Mouse (Mus musculus) embryonic facial prominence, embryonic 11.5 days (tissue): ENCODE results near the gene Gmppa. TPM values are rescaled to one million over a fixed set of nuclear protein-coding genes. Genes with fewer than 3 reads are reported as not detected.

Experiments used
- ATAC-seq: fragments of 200-750 bp; cut with Nextera tagmentation; replicated peaks from 2 replicates; pipeline ENCODE4 v1.8.0; 2017; ENCODE audit warnings: low read depth; ENCODE audit not compliant: insufficient number of reproducible peaks, low FRiP score, low TSS enrichment
- DNase-seq: peaks from one replicate; pipeline ENCODE4 v3.0.0-alpha.2; 2015; ENCODE audit warnings: low spot score
- H3K27ac ChIP-seq: fragments of 300-500 bp; sonication (generic); replicated peaks from 2 replicates; pipeline ENCODE4 v1.5.1; 2014; ENCODE audit warnings: mild to moderate bottlenecking, low read depth, low read length, control low read depth
- H3K27me3 ChIP-seq: fragments of 300-500 bp; sonication (generic); 2 replicates; pipeline ENCODE4 v1.6.1; 2014; ENCODE audit warnings: mild to moderate bottlenecking, low read length, moderate library complexity, mixed read lengths; ENCODE audit not compliant: control insufficient read depth, insufficient read depth
- H3K36me3 ChIP-seq: fragments of 300-500 bp; sonication (generic); replicated peaks from 2 replicates; pipeline ENCODE4 v1.6.1; 2014; ENCODE audit warnings: low read depth, mild to moderate bottlenecking, low read length, moderate library complexity, mixed read lengths; ENCODE audit not compliant: control insufficient read depth, insufficient read depth
- H3K4me1 ChIP-seq: fragments of 300-500 bp; sonication (generic); 2 replicates; pipeline ENCODE4 v1.6.1; 2014; ENCODE audit warnings: low read length, mixed read lengths; ENCODE audit not compliant: control insufficient read depth, insufficient read depth
- H3K4me2 ChIP-seq: fragments of 300-500 bp; sonication (generic); 2 replicates; pipeline ENCODE4 v1.6.1; 2014; ENCODE audit warnings: low read depth, mild to moderate bottlenecking, control low read depth, low read length, moderate library complexity
- H3K4me3 ChIP-seq: fragments of 300-500 bp; sonication (generic); 2 replicates; pipeline ENCODE4 v1.5.1; 2014; ENCODE audit warnings: low read depth, low read length, control low read depth
- H3K9ac ChIP-seq: fragments of 300-500 bp; sonication (generic); replicated peaks from 2 replicates; pipeline ENCODE4 v1.6.1; 2014; ENCODE audit warnings: mild to moderate bottlenecking, control low read depth, low read length
- H3K9me3 ChIP-seq: fragments of 300-500 bp; sonication (generic); replicated peaks from 2 replicates; pipeline ENCODE4 v1.6.1; 2016; ENCODE audit warnings: mild to moderate bottlenecking, low read length, inconsistent platforms, mixed read lengths; ENCODE audit not compliant: control insufficient read depth
- WGBS: fragments of 180-500 bp; shearing (Covaris S2); extraction: QIAGEN DNeasy Blood & Tissue Kit; methylation state at CpG from one replicate; pipeline ENCODE4 v1.1.7; 2014; 5-methylcytosine and 5-hydroxymethylcytosine counted together
- polyA plus RNA-seq: library from polyadenylated mRNA; unstranded; fragments of >200 nt; fragmentation: Nextera tagmentation; extraction: Ambion mirVana; gene quantifications from 2 replicates; pipeline ENCODE4 v1.2.1, GENCODE M21; 2014

Gene Gmppa
- polyA plus RNA-seq = 36.9 and 38.4 TPM in 2 replicates

- Histone ChIP-seq H3K4me3 (peak within 1 kb of the TSS; percentile 52), H3K27ac (no peak within 1 kb of the TSS), H3K9ac (peak within 1 kb of the TSS; percentile 67), H3K9me3 (no peaks in the 10 kb centered on the region), H3K27me3 (no peaks in the 10 kb centered on the region), H3K4me2 (peak within 1 kb of the TSS; percentile 36), H3K4me1 (peaks cover 4% of the 10 kb centered on the region; the same call in 1 of the 2 replicates), H3K36me3 (no peaks in the 10 kb centered on the region)
- peak; percentile 80 for ATAC-seq
- peak; percentile 95 for DNase-seq
- WGBS = 5% methylated on average over 28 of the region's 28 CpGs
Measured at GRCm38 (mm10) chr1:75435475-75436328, at the start of gene Gmppa. Gene Gmppa, plus strand, starts transcription at chr1:75435930.

GRCm38 (mm10) chr1:75386149-75386548 is 49.6 kb upstream of the Gmppa start:
- ATAC-seq = no peak
- H3K4me2 ChIP-seq = no peak overlapping the region
- DNase-seq = no peak
- H3K4me1 ChIP-seq = peaks cover 14% of the 10 kb centered on the region
- H3K27ac ChIP-seq = no peak overlapping the region
- peaks cover 24% of the 10 kb centered on the region for H3K27me3 ChIP-seq
- H3K36me3 ChIP-seq = no peaks in the 10 kb centered on the region
- no peak overlapping the region for H3K4me3 ChIP-seq
- no peaks in the 10 kb centered on the region for H3K9me3 ChIP-seq
- no peak overlapping the region for H3K9ac ChIP-seq
- 40% methylated on average over 4 of the region's 4 CpGs for WGBS

- Histone ChIP-seq H3K9me3 (no peaks in the 10 kb centered on the region), H3K9ac (no peak overlapping the region), H3K4me2 (peak overlapping the region; percentile 52; the same call in 1 of the 2 replicates), H3K36me3 (no peaks in the 10 kb centered on the region), H3K4me1 (peaks cover 14% of the 10 kb centered on the region), H3K4me3 (no peak overlapping the region; the same call in 1 of the 2 replicates), H3K27ac (no peak overlapping the region), H3K27me3 (peaks cover 24% of the 10 kb centered on the region)
- WGBS = 15% methylated on average over 7 of the region's 7 CpGs
- ATAC-seq (peak; percentile 11; the same call in 1 of the 2 replicates), DNase-seq (no peak)
Measured at GRCm38 (mm10) chr1:75387469-75387928, 48.2 kb upstream of the Gmppa start.

GRCm38 (mm10) chr1:75387929-75388897 is 47.5 kb upstream of the Gmppa start:
- Histone ChIP-seq H3K9me3 (no peaks in the 10 kb centered on the region), H3K27me3 (peaks cover 24% of the 10 kb centered on the region), H3K27ac (no peak overlapping the region), H3K36me3 (no peaks in the 10 kb centered on the region), H3K4me1 (peaks cover 14% of the 10 kb centered on the region), H3K9ac (peak overlapping the region; percentile 55), H3K4me3 (peak overlapping the region; percentile 31), H3K4me2 (peak overlapping the region; percentile 52)
- peak; percentile 49; the same call in 1 of the 2 replicates for ATAC-seq
- DNase-seq = peak; percentile 42
- 4% methylated on average over 94 of the region's 94 CpGs for WGBS

GRCm38 (mm10) chr1:75388898-75389515 is 46.7 kb upstream of the Gmppa start:
- peaks cover 24% of the 10 kb centered on the region for H3K27me3 ChIP-seq
- peak overlapping the region; percentile 31 for H3K4me3 ChIP-seq
- H3K27ac ChIP-seq = no peak overlapping the region
- ATAC-seq (no peak), DNase-seq (no peak)
- no peaks in the 10 kb centered on the region for H3K9me3 ChIP-seq
- H3K9ac ChIP-seq = peak overlapping the region; percentile 55; the same call in 1 of the 2 replicates
- H3K36me3 ChIP-seq = no peaks in the 10 kb centered on the region
- H3K4me2 ChIP-seq = peak overlapping the region; percentile 52; the same call in 1 of the 2 replicates
- H3K4me1 ChIP-seq = peaks cover 14% of the 10 kb centered on the region
- WGBS = 26% methylated on average over 23 of the region's 23 CpGs

GRCm38 (mm10) chr1:75393139-75393538 is 42.6 kb upstream of the Gmppa start:
- Histone ChIP-seq H3K36me3 (no peaks in the 10 kb centered on the region), H3K9ac (no peak overlapping the region), H3K4me2 (no peak overlapping the region), H3K27ac (no peak overlapping the region), H3K9me3 (no peaks in the 10 kb centered on the region), H3K27me3 (peaks cover 9% of the 10 kb centered on the region), H3K4me1 (peaks cover 7% of the 10 kb centered on the region), H3K4me3 (no peak overlapping the region)
- 56% methylated on average over 9 of the region's 9 CpGs for WGBS
- no peak for DNase-seq
- ATAC-seq = no peak

GRCm38 (mm10) chr1:75393846-75394245 is 41.9 kb upstream of the Gmppa start:
- no peak for DNase-seq
- no peak overlapping the region for H3K4me3 ChIP-seq
- no peak overlapping the region for H3K9ac ChIP-seq
- no peaks in the 10 kb centered on the region for H3K9me3 ChIP-seq
- H3K27me3 ChIP-seq = peaks cover 2% of the 10 kb centered on the region; the same call in 1 of the 2 replicates
- H3K4me2 ChIP-seq = no peak overlapping the region
- ATAC-seq = no peak
- H3K4me1 ChIP-seq = peaks cover 2% of the 10 kb centered on the region; the same call in 1 of the 2 replicates
- no peaks in the 10 kb centered on the region for H3K36me3 ChIP-seq
- H3K27ac ChIP-seq = no peak overlapping the region
- 94% methylated on average over 3 of the region's 3 CpGs for WGBS
